Mouse (Mus musculus): Measurements from ENCODE around the gene 4930524N10Rik. TPM values are rescaled to one million over a fixed set of nuclear protein-coding genes. Genes with fewer than 3 reads are reported as not detected.

The 4930524N10Rik gene
- not detected in 2 replicates for total RNA-seq (2015)
- total RNA-seq (2017): not detected in 2 replicates

- no peak for ATAC-seq (ENCODE audit: poor library complexity, severe bottlenecking)
These were observed at the start of gene 4930524N10Rik for GRCm38 (mm10) chrX:154343292-154343691. Gene 4930524N10Rik (minus strand): TSS chrX:154343392.

- ATAC-seq (ENCODE audit: poor library complexity, severe bottlenecking): no peak
These were observed 6.8 kb upstream of the 4930524N10Rik start for GRCm38 (mm10) chrX:154350042-154350441.

GRCm38 (mm10) chrX:154349302-154350041, 6.3 kb upstream of the 4930524N10Rik start:
- no peak for ATAC-seq (ENCODE audit: poor library complexity, severe bottlenecking)

GRCm38 (mm10) chrX:154347933-154348332, 4.7 kb upstream of the 4930524N10Rik start:
- ATAC-seq (ENCODE audit: poor library complexity, severe bottlenecking): no peak

Other genes starting within 250 kb of the 4930524N10Rik start
- gene Gm15140, start 222.7 kb downstream of the 4930524N10Rik start, total RNA-seq (2015): not detected in 2 replicates
- not detected in 2 replicates for gene Gm15140, start 222.7 kb downstream of the 4930524N10Rik start, total RNA-seq (2017)
- gene Samt4, start 138.6 kb upstream of the 4930524N10Rik start, total RNA-seq (2015): not detected in 2 replicates
- gene Samt4, start 138.6 kb upstream of the 4930524N10Rik start, total RNA-seq (2017): not detected in 2 replicates
- gene Samt2, start 236.0 kb upstream of the 4930524N10Rik start, total RNA-seq (2015): not detected in 2 replicates
- gene Samt2, start 236.0 kb upstream of the 4930524N10Rik start, total RNA-seq (2017): not detected in 2 replicates

Measured in megakaryocyte, adult 5-6 weeks (primary cell).